Mouse (Mus musculus) fat pad, adult 2 months (tissue): Measurements from ENCODE around the gene Ankrd6.

Source experiments
- DNase-seq: peaks from one replicate; pipeline ENCODE4 v3.0.0-alpha.2; 2011; ENCODE audit warnings: low read depth, low spot score; ENCODE audit errors: extremely low read depth

The Ankrd6 gene

GRCm38 (mm10) chr4:32951035-32951940 is 647 bp upstream of the Ankrd6 start:
- DNase-seq, result no peak

GRCm38 (mm10) chr4:32948696-32949095 is 1.9 kb downstream of the Ankrd6 start:
- no peak for DNase-seq

- DNase-seq, result no peak
Measured at GRCm38 (mm10) chr4:32947631-32948030, 3.0 kb downstream of the Ankrd6 start.

- no peak for DNase-seq
Measured at GRCm38 (mm10) chr4:32940984-32941383, 9.7 kb downstream of the Ankrd6 start.

- no peak for DNase-seq
Measured at GRCm38 (mm10) chr4:32939964-32940363, 10.7 kb downstream of the Ankrd6 start.

GRCm38 (mm10) chr4:32939521-32939920 is 11.1 kb downstream of the Ankrd6 start:
- no peak for DNase-seq

GRCm38 (mm10) chr4:32936762-32937341 is 13.8 kb downstream of the Ankrd6 start:
- DNase-seq, result no peak

GRCm38 (mm10) chr4:32932056-32932455 is 18.6 kb downstream of the Ankrd6 start:
- no peak for DNase-seq

GRCm38 (mm10) chr4:32929750-32930149 is 20.9 kb downstream of the Ankrd6 start:
- no peak for DNase-seq

GRCm38 (mm10) chr4:32928692-32929448 is 21.8 kb downstream of the Ankrd6 start:
- DNase-seq, result no peak

GRCm38 (mm10) chr4:32923891-32924294 is 26.7 kb downstream of the Ankrd6 start:
- DNase-seq, result no peak

GRCm38 (mm10) chr4:32923436-32923835 is 27.2 kb downstream of the Ankrd6 start:
- DNase-seq, result no peak

- no peak for DNase-seq
Measured at GRCm38 (mm10) chr4:32922871-32923270, 27.8 kb downstream of the Ankrd6 start.

- DNase-seq, result no peak
Measured at GRCm38 (mm10) chr4:32920863-32921262, 29.8 kb downstream of the Ankrd6 start.

GRCm38 (mm10) chr4:32918571-32918970 is 32.1 kb downstream of the Ankrd6 start:
- DNase-seq, result no peak

GRCm38 (mm10) chr4:32916689-32917385 is 33.8 kb downstream of the Ankrd6 start:
- DNase-seq, result no peak

- no peak for DNase-seq
Measured at GRCm38 (mm10) chr4:32915928-32916327, 34.7 kb downstream of the Ankrd6 start.

GRCm38 (mm10) chr4:32909996-32910395 is 40.6 kb downstream of the Ankrd6 start:
- DNase-seq, result no peak

GRCm38 (mm10) chr4:32909241-32909979 is 41.2 kb downstream of the Ankrd6 start:
- DNase-seq, result no peak

GRCm38 (mm10) chr4:32907631-32908030 is 43.0 kb downstream of the Ankrd6 start:
- DNase-seq, result no peak
